Mouse (Mus musculus) ES-E14 (cell line): ENCODE data around the gene Gbp2b.

Experiments used
- MAFK ChIP-seq: IDR thresholded peaks from 2 replicates; pipeline ENCODE4 v1.6.1; 2014; ENCODE audit warnings: mild to moderate bottlenecking, low read depth, low read length, inconsistent platforms; ENCODE audit not compliant: insufficient read depth
- ZC3H11A ChIP-seq: IDR thresholded peaks from 2 replicates; pipeline ENCODE4 v1.6.1; 2012; ENCODE audit warnings: low read depth, mild to moderate bottlenecking, inconsistent platforms, low read length, borderline replicate concordance
- ZNF384 ChIP-seq: IDR thresholded peaks from 2 replicates; pipeline ENCODE4 v1.6.1; 2012; ENCODE audit warnings: low read depth, low read length, inconsistent platforms

- TF ChIP-seq ZNF384 (no peak), MAFK (no peak), ZC3H11A (no peak)
Observed at GRCm38 (mm10) chr3:142664723-142665122, 70.1 kb downstream of the Gbp2b start.
